Mouse (Mus musculus) spleen, adult 18-20 months (tissue): ENCODE measurements around the gene 9130409I23Rik.

Experiments
- DNase-seq, 2 experiments: peaks; one replicate each; pipeline ENCODE4 v3.0.0; 2022; ENCODE audit warnings: mixed read lengths in 2 of 2

9130409I23Rik gene

GRCm38 (mm10) chr1:181050937-181051336, at the start of gene 9130409I23Rik:
Gene 9130409I23Rik, plus strand, starts transcription at chr1:181051237.
- DNase-seq: no peak

- DNase-seq: no peak
These were observed 49.4 kb upstream of the 9130409I23Rik start for GRCm38 (mm10) chr1:181001621-181002020.

GRCm38 (mm10) chr1:181003790-181004189, 47.2 kb upstream of the 9130409I23Rik start:
- no peak for DNase-seq

GRCm38 (mm10) chr1:181005331-181005730, 45.7 kb upstream of the 9130409I23Rik start:
- DNase-seq: no peak

GRCm38 (mm10) chr1:181007831-181008230, 43.2 kb upstream of the 9130409I23Rik start:
- no peak for DNase-seq

GRCm38 (mm10) chr1:181008266-181008665, 42.8 kb upstream of the 9130409I23Rik start:
- DNase-seq: no peak

- DNase-seq: no peak
These were observed 41.9 kb upstream of the 9130409I23Rik start for GRCm38 (mm10) chr1:181009011-181009590.

- DNase-seq: no peak
These were observed 41.3 kb upstream of the 9130409I23Rik start for GRCm38 (mm10) chr1:181009754-181010153.

GRCm38 (mm10) chr1:181010171-181010932, 40.7 kb upstream of the 9130409I23Rik start:
- DNase-seq: no peak

- DNase-seq: no peak
These were observed 39.4 kb upstream of the 9130409I23Rik start for GRCm38 (mm10) chr1:181011601-181012000.

- no peak for DNase-seq
These were observed 38.6 kb upstream of the 9130409I23Rik start for GRCm38 (mm10) chr1:181012416-181012815.

GRCm38 (mm10) chr1:181013446-181013845, 37.6 kb upstream of the 9130409I23Rik start:
- DNase-seq: no peak

- DNase-seq: no peak
These were observed 36.1 kb upstream of the 9130409I23Rik start for GRCm38 (mm10) chr1:181014731-181015500.

- DNase-seq: peak in 1 of 2 experiments; percentile 24
These were observed 35.5 kb upstream of the 9130409I23Rik start for GRCm38 (mm10) chr1:181015558-181015957.

GRCm38 (mm10) chr1:181016045-181016444, 35.0 kb upstream of the 9130409I23Rik start:
- DNase-seq: no peak

- DNase-seq: peak; percentile 63 to 78
These were observed 34.4 kb upstream of the 9130409I23Rik start for GRCm38 (mm10) chr1:181016532-181017131.

- peak; percentile 84 to 86 for DNase-seq
These were observed 33.8 kb upstream of the 9130409I23Rik start for GRCm38 (mm10) chr1:181017212-181017711.

GRCm38 (mm10) chr1:181017890-181018420, 33.1 kb upstream of the 9130409I23Rik start:
- DNase-seq: no peak

GRCm38 (mm10) chr1:181020756-181021487, 30.1 kb upstream of the 9130409I23Rik start, which contains the start of gene Ephx1:
Gene Ephx1, minus strand, starts transcription at chr1:181020904.
- no peak for DNase-seq

- DNase-seq: no peak
These were observed 29.6 kb upstream of the 9130409I23Rik start for GRCm38 (mm10) chr1:181021488-181021865.

GRCm38 (mm10) chr1:181022265-181022664, 28.8 kb upstream of the 9130409I23Rik start:
- peak; percentile 47 to 69 for DNase-seq
